Mouse (Mus musculus) adrenal gland, adult 10 weeks (tissue): ENCODE measurements around the gene Olfr109. TPM values are rescaled to one million over a fixed set of nuclear protein-coding genes. Genes with fewer than 3 reads are reported as not detected.

Experiments used
- polyA plus RNA-seq: library from polyadenylated mRNA; stranded (reverse); fragments of 350-450 nt; fragmentation: Illumina TruSeq; extraction: RNeasy Lipid Tissue Mini Kit (QIAGEN cat#74804); gene quantifications from one replicate; pipeline ENCODE4 v1.2.3, GENCODE M21; 2014; ENCODE audit warnings: low read depth, low replicate concordance

The Olfr109 gene
- not detected for polyA plus RNA-seq

DNA sequence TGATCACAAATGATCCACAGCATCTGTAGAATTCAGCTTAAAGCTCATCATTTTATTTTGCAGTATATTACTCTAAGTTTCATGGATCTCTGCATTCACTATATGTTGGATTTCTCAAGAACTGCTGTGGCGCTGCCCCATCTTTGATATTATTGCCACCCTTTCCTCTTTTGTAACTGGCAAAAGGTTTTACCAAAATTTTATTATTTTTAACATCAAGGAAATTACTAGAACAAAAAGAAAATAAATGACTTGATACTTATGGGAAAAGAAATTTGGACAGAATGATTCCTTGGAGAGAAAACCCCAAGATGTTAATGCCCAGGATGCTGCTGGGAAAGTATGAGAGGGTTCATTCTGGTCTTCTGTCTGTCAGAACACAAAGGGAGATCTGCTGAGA, at the start of gene Olfr109:
Gene Olfr109, plus strand, starts transcription at position 301 of the 400 bp plus-strand sequence.

DNA sequence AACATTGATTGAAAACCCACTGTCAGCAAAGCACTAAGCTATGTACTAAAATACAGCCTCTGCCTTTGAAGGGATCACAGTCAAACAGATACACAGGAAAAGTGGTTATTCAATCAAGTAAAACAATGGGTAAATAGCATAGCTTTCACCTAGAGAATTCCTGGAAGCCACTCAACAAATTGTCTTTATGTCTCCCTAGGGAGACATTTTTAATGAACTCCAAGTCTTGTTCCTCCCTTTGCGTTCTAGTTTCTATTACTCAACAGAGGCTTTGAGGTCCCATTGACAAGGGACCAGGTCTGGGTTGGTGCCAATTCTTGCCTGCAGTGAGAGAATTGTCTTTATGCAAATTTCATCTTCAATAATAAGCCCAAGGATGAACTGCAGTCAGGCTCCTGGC, 13.5 kb upstream of the Olfr109 start, which contains the start of gene Olfr108:
Gene Olfr108, plus strand, starts transcription at position 301 of the 400 bp plus-strand sequence.

DNA sequence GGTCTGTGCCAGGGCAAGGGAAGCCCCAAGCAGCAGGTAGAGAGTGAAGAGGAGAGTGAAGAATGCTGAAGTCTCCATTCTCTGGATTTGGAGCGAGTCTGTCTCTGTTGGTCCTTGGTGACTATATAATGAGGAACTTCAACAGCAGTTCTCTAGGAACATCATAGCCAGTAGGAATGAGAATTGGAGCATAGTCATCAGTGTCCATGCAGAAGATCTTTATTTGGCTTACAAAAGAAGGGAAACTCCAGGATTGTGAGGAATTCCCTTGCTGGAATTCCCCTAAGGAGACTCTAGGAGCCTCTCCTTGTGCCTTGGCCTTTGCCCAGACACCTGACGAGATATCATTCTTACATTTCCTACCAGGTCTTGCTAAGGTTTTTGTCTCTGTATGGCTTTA, 24.7 kb downstream of the Olfr109 start, which contains the start of gene H2-M2:
Gene H2-M2, minus strand, starts transcription at position 101 of the 400 bp plus-strand sequence.

DNA sequence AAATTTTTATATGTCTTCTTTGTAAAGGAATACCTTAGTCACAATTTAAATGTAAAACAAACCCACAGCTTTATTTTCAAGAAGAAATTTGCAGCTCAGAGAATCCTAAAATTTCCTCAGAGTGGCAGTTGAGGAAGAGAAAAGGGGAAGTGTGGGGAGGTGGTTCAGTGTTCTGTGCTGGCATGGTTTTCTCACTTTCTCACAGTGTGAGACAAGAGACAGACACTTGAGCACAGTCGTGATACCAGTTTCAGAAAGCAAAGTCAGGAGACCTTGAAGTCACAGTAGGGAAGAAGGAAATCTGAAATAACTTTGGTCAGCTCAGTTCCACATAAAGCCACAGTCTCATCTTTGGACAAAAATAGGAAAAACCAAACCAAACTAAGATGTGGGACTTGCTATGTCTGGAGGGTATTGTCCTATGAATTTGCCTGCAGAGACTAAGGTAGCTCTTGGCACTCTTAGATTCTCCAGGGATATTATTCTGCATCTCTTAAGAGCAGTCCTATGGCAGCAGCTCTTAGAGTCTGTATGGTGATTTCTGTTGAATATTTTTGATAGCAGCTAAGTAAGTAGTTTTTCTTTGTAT, 33.3 kb downstream of the Olfr109 start, which contains the start of gene Olfr110:
Gene Olfr110, plus strand, starts transcription at position 539 of the 589 bp plus-strand sequence.

GRCm38 (mm10) chr17:37507730-37508129, 49.0 kb downstream of the Olfr109 start, which contains the start of gene Olfr111:
Gene Olfr111 (plus strand): TSS chr17:37508030.

Other genes starting within 250 kb of the Olfr109 start
- not detected for gene Olfr95, start 245.8 kb upstream of the Olfr109 start, polyA plus RNA-seq
- gene Olfr96, start 238.8 kb upstream of the Olfr109 start, polyA plus RNA-seq, result not detected
- gene Olfr97, start 221.6 kb upstream of the Olfr109 start, polyA plus RNA-seq, result not detected
- not detected for gene Olfr98, start 195.2 kb upstream of the Olfr109 start, polyA plus RNA-seq
- 0.58 TPM for gene H2-M3, start 188.7 kb upstream of the Olfr109 start, polyA plus RNA-seq
- gene Olfr99, start 175.5 kb upstream of the Olfr109 start, polyA plus RNA-seq, result not detected
- not detected for gene Olfr101, start 154.6 kb upstream of the Olfr109 start, polyA plus RNA-seq
- not detected for gene Olfr102, start 141.9 kb upstream of the Olfr109 start, polyA plus RNA-seq
- not detected for gene Olfr103, start 119.2 kb upstream of the Olfr109 start, polyA plus RNA-seq
- gene Olfr104-ps, start 99.3 kb upstream of the Olfr109 start, polyA plus RNA-seq, result not detected
- not detected for gene Olfr105-ps, start 79.9 kb upstream of the Olfr109 start, polyA plus RNA-seq
- not detected for gene Olfr106-ps, start 68.5 kb upstream of the Olfr109 start, polyA plus RNA-seq
- not detected for gene Olfr107, start 59.7 kb upstream of the Olfr109 start, polyA plus RNA-seq
- not detected for gene Olfr108, start 13.4 kb upstream of the Olfr109 start, polyA plus RNA-seq
- gene H2-M2, start 24.6 kb downstream of the Olfr109 start, polyA plus RNA-seq, result 0.52 TPM
- gene Olfr110, start 33.6 kb downstream of the Olfr109 start, polyA plus RNA-seq, result not detected
- gene Olfr111, start 49.1 kb downstream of the Olfr109 start, polyA plus RNA-seq, result not detected
- gene Olfr112, start 110.5 kb downstream of the Olfr109 start, polyA plus RNA-seq, result not detected
- not detected for gene Olfr113, start 118.7 kb downstream of the Olfr109 start, polyA plus RNA-seq
- gene Olfr114, start 133.8 kb downstream of the Olfr109 start, polyA plus RNA-seq, result not detected
- not detected for gene Olfr115, start 168.2 kb downstream of the Olfr109 start, polyA plus RNA-seq
- not detected for gene Olfr116, start 168.3 kb downstream of the Olfr109 start, polyA plus RNA-seq
- not detected for gene Olfr117, start 204.9 kb downstream of the Olfr109 start, polyA plus RNA-seq
- not detected for gene Olfr118, start 208.1 kb downstream of the Olfr109 start, polyA plus RNA-seq
- gene Olfr119, start 237.6 kb downstream of the Olfr109 start, polyA plus RNA-seq, result not detected